Mouse (Mus musculus): ENCODE data around the gene Kcnc1.

- TF ChIP-seq CTCF (IDR thresholded peaks at IDR 0.05; ENCODE audit: borderline replicate concordance, extremely low read depth, insufficient read depth, insufficient read length) (no peak), POLR2A (IDR thresholded peaks at IDR 0.05; ENCODE audit: borderline replicate concordance, extremely low read depth, insufficient read depth, insufficient read length, poor library complexity, severe bottlenecking) (no peak)
Observed at GRCm38 (mm10) chr7:46387430-46387829, 8.9 kb upstream of the Kcnc1 start.

Measured in brain, embryonic 14.5 days (tissue).